Mouse (Mus musculus) gastrocnemius, postnatal 10 days (tissue): Measurements from ENCODE around the gene Usp34. TPM values are rescaled to one million over a fixed set of nuclear protein-coding genes. Genes with fewer than 3 reads are reported as not detected.
"Not testable (repeated sequence)": the region's sequence is repeated elsewhere in the genome, so short reads cannot be mapped to it uniquely, and the experiment has no call there.

Experiments used
- DNase-seq: peaks from one replicate; pipeline ENCODE4 v3.0.0; 2021; ENCODE audit warnings: mixed read lengths
- total RNA-seq, 2 experiments: library from RNA; stranded (reverse); gene quantifications; 2 replicates each; pipeline ENCODE4 v1.2.3; 2021

Gene Usp34
- total RNA-seq, 2 experiments from 2014 or later, result 37.8 to 40.7 TPM

DNA sequence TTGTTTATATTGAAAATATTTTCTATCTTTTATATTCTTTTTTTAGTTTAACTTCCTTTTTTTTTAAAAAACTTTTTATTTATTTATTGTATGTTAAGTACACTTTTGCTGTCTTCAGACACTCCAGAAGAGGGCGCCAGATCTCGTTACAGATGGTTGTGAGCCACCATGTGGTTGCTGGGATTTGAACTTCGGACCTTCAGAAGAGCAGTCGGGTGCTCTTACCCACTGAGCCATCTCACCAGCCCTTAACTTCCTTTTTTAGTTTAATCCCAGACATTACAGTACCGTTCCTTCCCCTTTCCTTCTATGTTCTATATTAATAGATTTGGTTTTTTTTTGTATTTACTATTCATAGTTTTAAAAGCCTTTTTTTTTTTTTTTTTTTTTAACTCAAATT, 50.5 kb downstream of the Usp34 start:
- DNase-seq, result not testable (repeated sequence)

DNA sequence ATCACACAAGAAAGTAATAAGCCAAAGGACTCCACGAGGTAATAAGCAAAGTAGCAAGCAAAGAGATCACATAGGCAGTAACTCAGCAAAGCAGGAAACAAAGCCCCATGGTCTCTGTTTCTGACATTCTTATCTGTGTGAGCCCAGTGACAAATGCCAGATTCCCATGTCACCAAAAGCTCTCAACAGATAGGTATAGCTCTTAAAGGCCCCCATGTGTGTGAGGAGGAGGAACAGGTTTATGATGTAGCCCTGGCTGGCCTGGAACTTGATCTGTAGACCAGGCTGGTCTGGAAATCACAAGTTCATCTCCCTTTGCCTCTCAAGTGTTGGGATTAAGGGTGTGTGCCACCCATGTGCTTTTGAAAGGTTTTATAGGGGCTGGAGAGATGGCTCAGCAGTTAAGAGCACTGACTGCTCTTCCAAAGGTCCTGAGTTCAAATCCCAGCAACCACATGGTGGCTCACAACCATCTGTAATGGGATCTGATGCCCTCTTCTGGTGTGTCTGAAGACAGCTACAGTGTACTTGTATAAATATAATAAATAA, 53.1 kb downstream of the Usp34 start:
- DNase-seq, result not testable (repeated sequence)

DNA sequence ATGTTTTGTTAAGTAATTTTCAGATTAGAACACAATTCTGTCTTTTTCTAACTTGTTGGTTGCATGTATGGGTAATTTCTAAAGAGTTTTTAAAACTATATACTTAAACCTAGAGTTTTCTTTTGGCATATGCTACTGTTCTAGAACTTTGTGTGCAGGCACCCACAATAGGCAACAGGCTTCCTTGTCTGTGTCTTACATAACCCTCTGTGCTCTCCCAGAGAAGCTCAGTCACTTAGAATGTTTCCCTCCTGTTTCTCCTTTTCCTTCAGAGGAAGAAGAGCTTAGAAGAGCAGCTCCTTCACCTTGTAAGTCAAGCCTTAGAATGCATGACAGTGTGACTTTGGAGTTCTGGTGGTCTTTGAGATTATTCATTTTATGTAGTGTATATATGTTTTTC, 55.6 kb downstream of the Usp34 start:
- no peak for DNase-seq

DNA sequence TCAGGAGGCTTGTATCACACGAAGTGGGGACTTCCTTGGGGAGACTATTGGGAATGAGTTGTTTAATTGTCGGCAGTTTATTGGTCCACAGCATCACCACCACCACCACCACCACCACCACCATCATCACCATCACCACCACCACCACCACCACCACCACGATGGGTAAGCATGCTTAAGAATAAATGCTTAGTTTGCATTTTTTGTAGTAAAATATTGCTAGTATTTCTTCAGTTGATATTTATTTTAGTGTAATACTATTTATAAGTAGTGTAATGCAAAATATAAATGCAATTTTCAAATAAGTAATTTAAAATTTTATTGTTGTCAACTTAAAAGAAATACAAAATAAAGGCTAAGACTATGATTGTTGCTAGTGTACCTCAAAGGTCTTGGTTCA, 57.7 kb downstream of the Usp34 start:
- no peak for DNase-seq

DNA sequence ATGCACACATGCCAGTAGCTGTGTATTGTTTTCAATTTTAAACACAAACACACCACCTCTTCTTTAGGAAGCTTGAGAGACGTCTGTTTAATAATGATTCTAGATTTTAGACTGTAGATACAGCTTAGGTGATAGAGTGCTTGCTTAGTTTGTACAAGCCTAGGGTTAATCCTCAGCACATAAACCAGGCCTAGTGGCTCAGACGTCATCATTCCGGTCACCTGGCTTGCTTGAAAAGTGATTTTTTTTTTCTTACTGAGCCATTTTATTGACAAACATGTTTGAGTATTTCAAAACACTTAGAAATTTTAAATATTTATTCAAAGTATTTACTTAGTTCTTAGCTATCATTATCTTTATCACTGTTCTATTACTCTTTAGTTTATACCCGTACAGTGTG, 65.3 kb downstream of the Usp34 start:
- no peak for DNase-seq

DNA sequence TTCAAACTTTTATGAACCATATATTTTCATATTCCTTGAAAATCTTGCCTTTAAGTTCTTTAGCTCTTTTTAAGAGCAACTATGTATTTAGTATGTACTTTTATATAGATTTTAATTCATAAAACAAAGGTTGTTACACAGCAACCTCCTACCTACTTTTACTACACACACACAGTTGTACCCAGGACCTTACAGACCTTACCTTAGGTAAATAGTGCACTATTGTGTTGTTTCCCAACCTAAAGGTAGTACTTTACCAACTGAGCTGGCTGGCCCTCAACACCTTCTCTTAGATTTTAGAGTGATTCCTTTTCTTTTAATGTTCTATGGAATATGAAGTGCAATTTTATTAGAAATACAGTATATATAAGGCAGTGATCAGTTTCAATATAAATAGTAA, 65.8 kb downstream of the Usp34 start:
- DNase-seq, result no peak

DNA sequence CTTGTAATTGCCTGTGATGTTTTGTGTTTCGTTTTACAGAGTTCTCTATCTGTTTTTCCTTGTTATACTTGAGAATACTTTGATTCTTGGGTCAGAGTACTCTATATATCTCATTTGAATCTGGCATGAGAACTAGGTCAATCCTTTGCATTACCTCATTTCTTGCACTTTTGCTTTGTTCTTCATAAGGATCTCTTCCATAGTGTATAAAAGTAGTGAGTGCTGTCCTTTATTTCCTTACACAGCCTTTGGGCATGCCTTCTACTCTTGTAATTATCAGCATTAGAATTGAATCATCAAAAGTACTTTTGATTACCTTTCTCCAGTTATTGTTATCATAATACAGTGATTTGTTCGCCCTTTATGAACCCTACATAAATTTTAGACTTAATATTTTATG, 73.4 kb downstream of the Usp34 start:
- DNase-seq, result no peak

DNA sequence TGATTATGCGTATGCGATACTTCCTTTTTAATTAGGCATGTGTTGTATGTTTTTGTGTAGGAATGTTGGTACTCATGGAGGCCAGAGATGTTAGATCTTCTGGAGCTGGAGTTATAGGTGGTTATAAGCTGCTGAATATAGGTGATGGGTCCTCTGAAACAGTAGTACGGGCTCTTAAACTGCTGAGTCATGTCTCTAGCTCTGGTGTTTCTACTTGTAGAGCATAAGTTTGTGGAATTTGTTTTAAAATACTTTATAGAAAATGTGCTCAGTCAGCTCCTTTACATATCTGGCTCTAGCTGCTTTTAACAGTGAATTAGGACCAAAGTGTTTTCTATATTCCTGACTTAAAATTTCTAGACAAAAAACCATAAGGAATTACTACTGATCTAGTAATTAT, 73.9 kb downstream of the Usp34 start:
- DNase-seq, result no peak

DNA sequence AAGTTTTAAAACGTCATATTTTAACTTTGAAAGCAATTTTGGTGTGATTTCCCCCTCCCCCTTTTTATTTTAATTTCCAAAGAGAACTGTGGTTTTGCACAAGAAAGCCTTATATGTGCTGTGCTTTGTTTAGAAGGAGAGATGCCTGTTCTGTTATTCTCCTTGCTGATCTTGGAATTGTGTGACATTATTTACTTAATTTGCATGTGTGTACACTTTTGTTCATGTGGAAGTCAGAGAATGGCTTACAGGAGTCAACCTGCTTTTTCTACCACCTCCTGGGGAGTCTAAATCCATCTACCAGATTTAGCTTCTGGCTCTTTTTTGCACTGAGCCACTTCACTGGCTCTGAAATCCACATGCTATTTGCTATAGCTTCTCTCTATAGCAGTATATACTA, 76.1 kb downstream of the Usp34 start:
- no peak for DNase-seq

DNA sequence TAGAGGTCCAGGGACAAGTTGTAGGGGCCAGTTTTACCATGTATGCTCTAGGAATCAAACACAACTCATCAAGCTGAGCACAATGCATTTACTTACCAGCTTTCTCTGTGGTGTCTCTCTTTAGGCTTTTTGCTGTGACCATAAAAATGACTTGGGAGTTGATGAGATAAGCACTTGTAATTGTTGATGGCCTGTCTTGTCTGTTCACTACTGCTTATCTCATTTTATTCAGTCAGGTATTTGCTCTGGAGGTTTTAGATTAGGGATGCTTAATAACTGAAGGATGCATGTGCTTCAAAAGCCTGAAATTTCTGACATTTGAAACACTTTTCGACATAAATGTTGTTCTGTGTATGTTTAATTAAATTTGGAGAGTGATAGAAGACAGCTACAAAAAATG, 83.0 kb downstream of the Usp34 start:
- no peak for DNase-seq

DNA sequence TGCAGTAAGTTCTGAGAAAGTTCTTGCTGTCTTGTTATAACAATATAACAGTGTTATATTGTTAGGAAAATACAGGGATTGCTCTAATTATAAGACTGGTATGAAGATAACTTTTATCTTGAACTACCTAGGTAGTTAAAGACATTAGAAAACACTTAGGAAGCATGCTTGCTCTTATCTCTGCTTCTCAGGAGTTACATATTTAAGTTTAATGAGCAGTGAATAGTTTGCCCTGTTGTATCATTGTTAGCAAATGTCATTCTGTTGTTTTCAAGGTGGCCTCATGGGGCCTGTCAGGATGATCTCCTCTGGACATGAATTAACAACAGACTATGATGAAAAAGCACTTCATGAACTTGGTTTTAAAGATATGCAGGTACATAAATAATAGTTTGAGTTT, 85.9 kb downstream of the Usp34 start:
- DNase-seq, result no peak

DNA sequence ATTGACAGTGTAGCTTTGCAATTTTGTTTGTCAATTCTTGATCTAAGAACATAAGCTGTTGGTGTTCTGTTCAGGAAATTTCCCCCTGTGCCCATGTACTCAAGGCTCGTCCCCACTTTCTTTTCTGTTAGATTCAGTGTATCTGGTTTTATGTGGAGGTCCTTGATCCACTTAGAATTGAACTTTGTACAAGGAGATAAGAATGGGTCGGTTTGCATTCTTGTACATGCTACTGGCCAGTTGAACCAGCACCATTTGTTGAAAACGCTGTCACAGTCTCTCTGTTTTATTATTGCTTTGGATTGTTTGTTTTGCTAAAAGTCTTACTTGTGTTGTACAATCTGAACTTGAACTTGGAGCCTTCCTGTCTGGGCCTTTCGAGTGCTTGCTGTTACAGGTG, 89.9 kb downstream of the Usp34 start:
- DNase-seq, result no peak

DNA sequence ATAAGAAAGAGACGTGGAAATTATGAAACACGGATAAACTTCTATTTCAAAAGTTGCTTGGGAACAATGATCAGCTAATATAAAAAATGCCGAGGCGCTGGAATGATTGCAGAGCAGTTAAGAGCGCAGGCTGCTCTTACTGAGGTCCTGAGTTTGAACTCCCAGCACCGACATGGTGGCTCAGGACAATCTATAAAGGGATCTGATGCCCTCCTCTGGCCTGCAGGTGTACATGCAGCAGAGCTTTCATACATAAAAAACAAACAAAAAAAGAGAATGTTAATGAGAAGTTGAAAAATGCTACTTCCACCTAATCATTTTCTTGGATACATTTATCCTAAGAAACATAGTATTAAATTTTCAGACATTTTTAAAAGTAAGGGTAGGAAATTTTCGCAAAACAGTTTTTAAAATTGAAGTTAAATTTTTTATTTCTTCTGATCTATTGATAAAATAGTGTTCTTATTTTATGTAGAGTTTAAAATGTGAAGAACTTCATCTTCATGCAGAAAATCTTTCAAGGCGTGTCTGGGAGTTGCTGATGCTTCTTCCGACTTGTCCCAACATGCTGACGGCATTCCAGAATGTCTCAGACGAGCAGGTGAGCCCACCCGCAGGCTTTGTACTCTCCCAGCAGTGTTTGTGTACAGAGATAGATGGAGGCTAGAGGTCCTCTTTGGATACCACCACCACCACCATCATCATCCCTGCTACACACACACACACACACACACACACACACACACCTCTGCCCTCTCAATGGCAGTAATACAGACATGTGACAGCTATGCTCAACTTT, 94.5 kb downstream of the Usp34 start:
- no peak for DNase-seq

DNA sequence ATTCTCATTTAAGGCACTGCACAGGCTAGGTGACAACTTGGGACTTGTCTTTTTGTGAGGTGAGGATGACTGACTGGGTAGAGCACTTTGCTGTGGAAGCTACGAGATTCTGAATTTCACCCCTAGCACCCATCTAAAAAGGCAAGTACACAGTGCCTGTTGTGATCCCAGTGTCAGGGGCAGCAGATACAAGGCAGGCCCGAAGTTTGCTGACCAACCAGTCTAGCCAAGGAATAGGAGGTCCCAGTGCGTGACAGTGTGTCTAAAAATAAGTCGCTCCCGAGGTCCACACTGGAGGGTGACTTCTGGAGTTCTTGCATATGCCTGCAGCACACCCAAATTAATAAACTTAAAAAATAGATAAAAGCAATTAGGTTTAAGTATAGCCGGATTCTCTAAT, 121.6 kb downstream of the Usp34 start:
- DNase-seq, result no peak

DNA sequence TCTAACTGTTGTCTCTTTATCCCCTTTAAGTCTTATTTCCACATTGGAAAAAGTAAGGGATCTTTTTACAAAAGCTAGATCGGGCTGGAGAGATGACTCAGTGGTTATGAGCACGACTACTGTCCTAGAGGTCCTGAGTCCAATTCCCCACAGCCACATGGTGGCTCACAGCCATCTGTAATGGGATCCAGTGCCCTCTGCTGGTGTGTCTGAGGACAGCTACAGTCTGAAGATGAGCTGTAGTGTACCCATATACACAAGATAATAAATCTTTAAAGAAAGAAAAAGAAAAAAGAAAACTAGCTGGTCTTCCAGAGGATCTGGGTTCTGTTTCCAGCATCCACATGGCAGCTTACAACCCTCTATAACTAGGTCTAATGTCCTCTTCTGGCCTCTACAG, 123.3 kb downstream of the Usp34 start:
- no peak for DNase-seq

DNA sequence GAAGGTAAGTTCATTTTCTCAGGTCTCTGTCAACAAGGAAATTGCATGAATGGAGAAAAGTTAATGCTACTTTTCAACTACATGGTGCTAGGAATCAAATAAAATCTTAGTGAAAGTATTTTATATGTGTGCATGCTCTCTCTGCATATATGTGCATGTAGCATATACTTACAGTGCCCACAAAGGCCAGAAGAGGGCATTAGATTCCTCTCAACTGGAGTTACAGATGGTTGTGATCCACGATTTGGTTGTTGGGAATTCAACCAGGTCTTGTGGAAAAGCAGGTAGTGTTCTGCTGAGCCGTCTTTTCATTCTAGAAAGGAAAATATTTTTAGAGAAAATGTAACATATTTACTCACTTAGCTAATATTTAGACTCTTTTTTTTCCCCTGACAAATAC, 129.4 kb downstream of the Usp34 start:
- no peak for DNase-seq

DNA sequence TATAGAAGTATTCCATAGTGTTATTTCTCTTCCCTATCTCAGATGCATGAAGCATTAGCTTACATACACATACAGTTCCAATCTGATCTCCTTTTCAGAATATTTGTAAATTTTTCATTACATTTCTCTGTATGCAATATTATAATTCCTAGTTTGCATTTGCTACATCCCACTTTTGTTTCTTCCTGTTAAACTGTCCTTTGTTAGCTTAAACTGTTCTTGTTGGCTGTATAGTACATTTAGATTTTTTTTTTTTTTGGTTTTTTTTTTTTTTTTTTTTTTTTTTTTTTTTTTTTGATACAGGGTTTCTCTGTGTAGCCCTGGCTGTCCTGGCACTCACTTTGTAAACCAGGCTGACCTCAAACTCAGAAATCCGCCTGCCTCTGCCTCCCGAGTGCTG, 159.2 kb downstream of the Usp34 start:
- DNase-seq, result not testable (repeated sequence)

DNA sequence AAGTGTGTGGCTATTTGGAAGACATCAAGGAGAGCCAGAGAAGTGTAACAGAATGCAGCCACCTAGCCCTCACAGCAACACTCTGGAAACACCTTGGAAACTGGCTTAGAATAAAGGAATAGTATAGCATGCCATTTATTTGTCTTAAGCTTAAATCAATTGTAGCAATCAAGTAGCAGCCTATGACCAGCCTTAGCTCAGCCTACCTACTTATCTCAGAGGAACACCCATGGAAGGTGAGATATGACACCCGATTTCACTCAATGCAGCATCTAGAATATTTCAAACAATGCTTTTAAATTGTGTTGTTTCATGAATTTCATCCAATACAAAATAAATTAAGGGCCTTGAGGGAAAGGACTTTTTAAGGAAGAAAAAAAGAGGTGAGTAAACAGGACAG, 183.3 kb downstream of the Usp34 start:
- no peak for DNase-seq

DNA sequence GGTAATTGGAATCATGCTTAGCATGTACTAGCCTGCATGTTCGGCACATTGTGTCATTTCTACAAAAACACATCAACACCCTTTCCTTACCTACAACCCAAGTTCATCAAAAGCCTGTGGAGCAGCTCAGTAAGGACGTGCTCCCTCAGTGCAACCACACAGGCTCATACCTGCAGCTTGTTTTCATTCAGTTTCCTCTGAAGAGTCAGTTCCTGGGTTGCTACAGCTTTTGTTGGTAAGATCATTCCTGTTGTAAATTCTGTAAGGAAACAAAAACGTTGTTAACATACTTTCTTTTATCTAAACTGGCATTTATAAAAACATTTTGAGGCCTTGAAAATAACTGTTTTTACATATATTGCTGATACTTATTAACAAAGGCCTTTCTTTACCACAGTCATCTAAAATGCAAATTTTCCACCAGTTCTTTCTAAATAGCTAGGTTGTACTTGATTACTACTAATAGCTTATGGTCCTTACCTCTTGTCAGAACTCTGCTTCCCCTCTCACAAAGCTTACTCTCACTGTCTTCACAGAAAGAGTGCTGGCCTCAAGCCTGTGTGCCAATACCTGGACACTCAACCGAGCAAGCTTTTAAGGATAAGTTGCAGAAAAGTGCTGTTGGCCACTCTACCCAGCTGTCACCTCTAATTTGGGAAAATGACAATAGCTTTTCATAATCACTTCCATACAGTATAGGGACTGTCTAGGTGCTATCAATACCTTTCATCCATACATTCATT, 185.5 kb downstream of the Usp34 start:
- no peak for DNase-seq

DNA sequence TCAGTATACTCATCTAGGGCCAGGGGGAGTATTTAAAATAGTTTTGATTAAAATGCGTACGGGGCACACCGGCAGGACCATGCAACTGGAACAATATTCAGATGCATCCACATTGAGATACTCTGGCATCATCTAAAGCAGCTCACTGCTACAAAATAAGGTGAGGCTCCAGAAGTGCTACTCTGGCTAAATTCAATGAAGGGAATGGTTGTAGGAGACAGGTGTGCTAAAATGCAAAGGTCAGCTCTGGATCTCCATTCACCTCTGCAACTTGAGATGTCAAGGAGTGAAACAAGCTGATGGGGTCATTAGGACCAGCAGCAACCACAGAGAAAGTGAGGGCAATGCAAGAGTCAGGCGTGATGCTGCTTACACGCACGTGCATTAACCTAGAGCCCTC, 188.5 kb downstream of the Usp34 start:
- no peak for DNase-seq

DNA sequence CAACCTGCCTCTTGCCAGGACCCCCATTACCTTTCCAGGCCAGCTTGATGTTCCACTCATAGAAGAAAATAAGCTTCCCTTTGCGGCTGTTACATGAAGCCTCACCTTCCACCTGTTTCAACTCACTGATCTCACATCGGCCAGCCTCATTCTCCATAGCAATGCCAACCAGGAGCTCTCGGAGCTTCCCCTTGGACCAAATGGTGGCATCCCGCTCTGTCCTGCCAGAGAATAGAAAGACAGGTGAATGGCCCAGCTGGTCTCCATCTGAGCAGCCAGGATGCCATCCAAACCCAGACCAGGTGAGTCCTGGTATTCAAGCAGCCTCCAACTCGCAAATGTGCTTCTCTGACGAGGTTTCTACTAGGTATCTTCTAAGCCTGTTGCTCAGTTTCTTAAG, 190.0 kb downstream of the Usp34 start:
- DNase-seq, result no peak

DNA sequence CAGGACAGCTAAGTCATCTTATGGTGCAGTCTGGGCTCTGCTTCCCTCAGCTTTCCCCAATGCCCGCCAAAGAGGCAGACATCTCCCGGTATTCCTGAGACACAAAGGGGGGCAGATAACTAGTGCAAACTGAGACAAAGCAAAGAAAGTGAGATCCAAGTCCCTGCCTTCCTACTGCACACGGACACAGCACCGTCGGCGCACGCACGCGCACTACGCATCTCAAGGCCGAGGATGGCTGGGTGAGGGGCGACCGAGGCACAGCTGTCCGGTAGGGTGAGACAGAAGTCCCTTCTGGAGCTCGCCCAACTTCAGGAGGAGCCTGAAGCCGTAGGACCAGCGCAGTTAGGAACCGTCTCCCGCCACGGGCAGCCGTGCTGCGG, 190.6 kb downstream of the Usp34 start:
- peak; percentile 69 for DNase-seq

DNA sequence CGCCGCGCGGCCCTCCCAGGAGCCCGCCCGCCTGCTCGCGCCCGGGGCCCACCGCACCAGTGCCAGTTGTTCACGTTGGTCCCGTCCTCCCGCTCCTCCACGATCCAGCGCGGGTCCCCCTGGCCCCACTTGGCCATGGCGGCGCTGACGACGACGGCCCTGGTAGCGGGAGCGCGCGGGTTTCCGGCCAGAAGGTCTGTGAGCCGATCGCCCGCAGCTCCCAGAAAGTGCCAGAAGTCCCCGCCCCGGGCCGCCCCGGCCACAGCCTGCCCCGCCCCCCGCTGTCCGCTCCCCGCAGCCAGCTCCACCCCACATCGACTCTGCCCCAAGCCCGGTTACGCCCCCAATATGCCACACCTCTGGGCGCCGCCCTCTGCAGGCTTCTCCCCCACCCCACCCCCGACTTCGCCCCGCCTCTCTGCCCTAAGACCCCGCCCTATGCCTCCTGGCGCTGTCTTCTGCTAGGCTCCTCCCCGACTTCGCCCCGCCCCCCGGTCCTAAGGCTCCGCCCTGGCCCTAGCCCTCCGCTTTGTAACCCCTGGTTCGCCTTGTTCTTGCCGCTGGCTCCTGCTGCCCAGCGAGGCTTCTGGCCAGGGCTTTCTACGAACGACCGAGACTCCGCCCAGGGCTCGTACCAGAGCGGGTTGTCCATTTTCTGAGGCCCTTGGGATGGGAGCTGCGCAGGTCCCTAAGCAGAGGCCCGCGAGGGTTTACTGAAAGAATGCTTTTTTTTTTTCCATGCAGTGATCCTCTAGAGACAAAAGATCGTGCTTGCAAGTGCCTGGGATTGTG, 191.2 kb downstream of the Usp34 start, which contains the start of gene Ahsa2:
Gene Ahsa2 (minus strand): TSS at position 313 of the 792 bp plus-strand sequence.
- peak; percentile 99 for DNase-seq
